Mouse (Mus musculus): ENCODE data around the gene St8sia1. TPM values are rescaled to one million over a fixed set of nuclear protein-coding genes. Genes with fewer than 3 reads are reported as not detected.

The St8sia1 gene
- polyA plus RNA-seq, 1 experiment, result 1.9 TPM

- Histone ChIP-seq H3K36me3 (ENCODE audit: control insufficient read depth, insufficient read depth, low read length) (no peaks in the 10 kb centered on the region), H3K27ac (ENCODE audit: insufficient read depth, low read length) (no peak overlapping the region), H3K4me3 (ENCODE audit: extremely low read depth, insufficient read depth, insufficient read length) (no peak overlapping the region), H3K4me1 (ENCODE audit: control insufficient read depth, insufficient read depth, insufficient read length) (peaks cover 4% of the 10 kb centered on the region; the same call in 1 of the 2 replicates), H3K27me3 (ENCODE audit: control insufficient read depth, insufficient read depth, low read length) (no peaks in the 10 kb centered on the region)
- DNase-seq (ENCODE audit: low read depth in 1 of 2, low spot score in 2 of 2), result no peak
- no peak for TF ChIP-seq POLR2A (IDR thresholded peaks at IDR 0.05; ENCODE audit: low read depth, low read length)
- TF ChIP-seq CTCF (IDR thresholded peaks at IDR 0.05; ENCODE audit: extremely low read depth, insufficient read depth, insufficient read length, insufficient replicate concordance), result no peak
- 75% methylated on average over 5 of the region's 5 CpGs for WGBS
These were observed 31.3 kb upstream of the St8sia1 start for GRCm38 (mm10) chr6:142995567-142995966.

GRCm38 (mm10) chr6:142994821-142995220 lies 30.6 kb upstream of the St8sia1 start:
- TF ChIP-seq CTCF (IDR thresholded peaks at IDR 0.05; ENCODE audit: extremely low read depth, insufficient read depth, insufficient read length, insufficient replicate concordance), result no peak
- TF ChIP-seq POLR2A (IDR thresholded peaks at IDR 0.05; ENCODE audit: low read depth, low read length), result no peak

GRCm38 (mm10) chr6:142993705-142994698 lies 29.8 kb upstream of the St8sia1 start:
- Histone ChIP-seq H3K27ac (ENCODE audit: insufficient read depth, low read length) (no peak overlapping the region), H3K27me3 (ENCODE audit: control insufficient read depth, insufficient read depth, low read length) (no peaks in the 10 kb centered on the region), H3K36me3 (ENCODE audit: control insufficient read depth, insufficient read depth, low read length) (no peaks in the 10 kb centered on the region), H3K4me1 (ENCODE audit: control insufficient read depth, insufficient read depth, insufficient read length) (peaks cover 6% of the 10 kb centered on the region; the same call in 1 of the 2 replicates), H3K4me3 (ENCODE audit: extremely low read depth, insufficient read depth, insufficient read length) (no peak overlapping the region)
- WGBS, result 44% methylated on average over 14 of the region's 14 CpGs
- no peak for DNase-seq (ENCODE audit: low read depth in 1 of 2, low spot score in 2 of 2)
- TF ChIP-seq CTCF (IDR thresholded peaks at IDR 0.05; ENCODE audit: extremely low read depth, insufficient read depth, insufficient read length, insufficient replicate concordance), result no peak

More at GRCm38 (mm10) chr6:142994821-142995220, 30.6 kb upstream of the St8sia1 start:
- H3K4me1 ChIP-seq (ENCODE audit: control insufficient read depth, insufficient read depth, insufficient read length), result peaks cover 6% of the 10 kb centered on the region; the same call in 1 of the 2 replicates
- no peaks in the 10 kb centered on the region for H3K27me3 ChIP-seq (ENCODE audit: control insufficient read depth, insufficient read depth, low read length)
- DNase-seq (ENCODE audit: low read depth in 1 of 2, low spot score in 2 of 2), result no peak
- H3K27ac ChIP-seq (ENCODE audit: insufficient read depth, low read length), result no peak overlapping the region
- no peaks in the 10 kb centered on the region for H3K36me3 ChIP-seq (ENCODE audit: control insufficient read depth, insufficient read depth, low read length)
- 85% methylated on average over 7 of the region's 7 CpGs for WGBS
- H3K4me3 ChIP-seq (ENCODE audit: extremely low read depth, insufficient read depth, insufficient read length), result no peak overlapping the region

GRCm38 (mm10) chr6:142992971-142993370 lies 28.7 kb upstream of the St8sia1 start:
- Histone ChIP-seq H3K27me3 (ENCODE audit: control insufficient read depth, insufficient read depth, low read length) (no peaks in the 10 kb centered on the region), H3K36me3 (ENCODE audit: control insufficient read depth, insufficient read depth, low read length) (no peaks in the 10 kb centered on the region), H3K4me1 (ENCODE audit: control insufficient read depth, insufficient read depth, insufficient read length) (peaks cover 6% of the 10 kb centered on the region; the same call in 1 of the 2 replicates), H3K4me3 (ENCODE audit: extremely low read depth, insufficient read depth, insufficient read length) (no peak overlapping the region), H3K27ac (ENCODE audit: insufficient read depth, low read length) (no peak overlapping the region)
- no peak for TF ChIP-seq CTCF (IDR thresholded peaks at IDR 0.05; ENCODE audit: extremely low read depth, insufficient read depth, insufficient read length, insufficient replicate concordance)
- no peak for TF ChIP-seq POLR2A (IDR thresholded peaks at IDR 0.05; ENCODE audit: low read depth, low read length)
- 74% methylated on average over 2 of the region's 2 CpGs for WGBS
- DNase-seq (ENCODE audit: low read depth in 1 of 2, low spot score in 2 of 2), result no peak

GRCm38 (mm10) chr6:142992099-142992498 lies 27.8 kb upstream of the St8sia1 start:
- 72% methylated on average over 7 of the region's 7 CpGs for WGBS
- no peaks in the 10 kb centered on the region for H3K36me3 ChIP-seq (ENCODE audit: control insufficient read depth, insufficient read depth, low read length)

GRCm38 (mm10) chr6:142991391-142992059 lies 27.3 kb upstream of the St8sia1 start:
- Histone ChIP-seq H3K36me3 (ENCODE audit: control insufficient read depth, insufficient read depth, low read length) (no peaks in the 10 kb centered on the region), H3K4me3 (ENCODE audit: extremely low read depth, insufficient read depth, insufficient read length) (no peak overlapping the region), H3K27me3 (ENCODE audit: control insufficient read depth, insufficient read depth, low read length) (no peaks in the 10 kb centered on the region), H3K27ac (ENCODE audit: insufficient read depth, low read length) (peak overlapping the region; percentile 20), H3K4me1 (ENCODE audit: control insufficient read depth, insufficient read depth, insufficient read length) (peaks cover 6% of the 10 kb centered on the region; the same call in 1 of the 2 replicates)
- WGBS, result 67% methylated on average over 7 of the region's 7 CpGs
- TF ChIP-seq CTCF (IDR thresholded peaks at IDR 0.05; ENCODE audit: extremely low read depth, insufficient read depth, insufficient read length, insufficient replicate concordance), result no peak
- TF ChIP-seq POLR2A (IDR thresholded peaks at IDR 0.05; ENCODE audit: low read depth, low read length), result no peak
- DNase-seq (ENCODE audit: low read depth in 1 of 2, low spot score in 2 of 2), result peak; percentile 48 to 49

More at GRCm38 (mm10) chr6:142992099-142992498, 27.8 kb upstream of the St8sia1 start:
- H3K27me3 ChIP-seq (ENCODE audit: control insufficient read depth, insufficient read depth, low read length), result no peaks in the 10 kb centered on the region
- no peak overlapping the region for H3K27ac ChIP-seq (ENCODE audit: insufficient read depth, low read length)
- TF ChIP-seq CTCF (IDR thresholded peaks at IDR 0.05; ENCODE audit: extremely low read depth, insufficient read depth, insufficient read length, insufficient replicate concordance) (no peak), POLR2A (IDR thresholded peaks at IDR 0.05; ENCODE audit: low read depth, low read length) (no peak)
- no peak overlapping the region for H3K4me3 ChIP-seq (ENCODE audit: extremely low read depth, insufficient read depth, insufficient read length)
- DNase-seq (ENCODE audit: low read depth in 1 of 2, low spot score in 2 of 2), result no peak
- peaks cover 6% of the 10 kb centered on the region; the same call in 1 of the 2 replicates for H3K4me1 ChIP-seq (ENCODE audit: control insufficient read depth, insufficient read depth, insufficient read length)

Measured in spleen, adult 2 months (tissue).